In genomic region chr7:73941640-73942039, GRCm38 (mm10) we compare ENCODE assay signal across 9 mouse cellular contexts.
DNase-seq lines count a peak whose midpoint lies in the region; ATAC-seq lines count a peak whose summit lies in the region.
"Had no signal": no experiment of that assay in that cellular context is flagged by ENCODE, and none has a peak within 500 bp of the region (broad histone marks: within the 10 kb centered on the region; RNA-seq: fewer than 3 reads in every experiment).

No protein-coding gene starts in this region.

- peak; percentile 47; the same call in 1 of the 2 replicates for ATAC-seq in hindbrain, embryonic 12.5 days (ENCODE audit: low FRiP score)
- peak; percentile 80 for ATAC-seq in lung, embryonic 15.5 days (ENCODE audit: borderline replicate concordance, extremely low read depth, low FRiP score, low TSS enrichment)

- H3K4me2 ChIP-seq in hindbrain, embryonic 12.5 days (replicated peaks), result no peak overlapping the region
- no peak overlapping the region for H3K4me2 ChIP-seq in lung, embryonic 15.5 days
- H3K4me2 ChIP-seq: liver, embryonic 15.5 days had no signal

- H3K27ac ChIP-seq in hindbrain, embryonic 12.5 days, result peak overlapping the region; percentile 67
- H3K27ac ChIP-seq in lung, embryonic 15.5 days, result no peak overlapping the region
- H3K27ac ChIP-seq: liver, embryonic 15.5 days had no signal

- no peaks in the 10 kb centered on the region for H3K9me3 ChIP-seq in hindbrain, embryonic 12.5 days (replicated peaks)
- no peaks in the 10 kb centered on the region for H3K9me3 ChIP-seq in lung, embryonic 15.5 days
- H3K9me3 ChIP-seq: liver, embryonic 15.5 days had no signal

- H3K36me3 ChIP-seq in hindbrain, embryonic 12.5 days, result peaks cover 72% of the 10 kb centered on the region
- no peaks in the 10 kb centered on the region for H3K36me3 ChIP-seq in lung, embryonic 15.5 days
- H3K36me3 ChIP-seq: liver, embryonic 15.5 days had no signal

- no peaks in the 10 kb centered on the region for H3K27me3 ChIP-seq in hindbrain, embryonic 12.5 days
- H3K27me3 ChIP-seq in lung, embryonic 15.5 days, result no peaks in the 10 kb centered on the region
- H3K27me3 ChIP-seq: liver, embryonic 15.5 days had no signal

- peak; percentile 3 to 7 for DNase-seq in heart, postnatal 14 days
- DNase-seq in heart, adult 9 months (ENCODE audit: low spot score in 2 of 2), result no peak
- DNase-seq in adrenal gland, postnatal 25 days, result peak; percentile 34
- no peak for DNase-seq in frontal cortex, postnatal 10 days (ENCODE audit: low spot score in 2 of 2)
- DNase-seq in thymus, postnatal 4 days, result no peak
- no peak for DNase-seq in ovary, adult 18-20 months (ENCODE audit: low spot score)

- no peak overlapping the region for H3K9ac ChIP-seq in hindbrain, embryonic 12.5 days
- no peak overlapping the region for H3K9ac ChIP-seq in lung, embryonic 15.5 days
- H3K9ac ChIP-seq: liver, embryonic 15.5 days had no signal

- H3K4me3 ChIP-seq in hindbrain, embryonic 12.5 days, result no peak overlapping the region
- H3K4me3 ChIP-seq in lung, embryonic 15.5 days, result no peak overlapping the region
- H3K4me3 ChIP-seq: liver, embryonic 15.5 days had no signal

- intact Hi-C loops in heart, postnatal 14 days (cut with DNase I), result no loop called here

- peaks cover 30% of the 10 kb centered on the region for H3K4me1 ChIP-seq in hindbrain, embryonic 12.5 days
- peaks cover 22% of the 10 kb centered on the region for H3K4me1 ChIP-seq in lung, embryonic 15.5 days
- H3K4me1 ChIP-seq: liver, embryonic 15.5 days had no signal

- WGBS in hindbrain, embryonic 12.5 days, result 52% methylated on average over 4 of the region's 4 CpGs
- 17% methylated on average over 4 of the region's 4 CpGs for WGBS in lung, embryonic 15.5 days

Comparison
In these comparisons a context has a peak if more than half of its experiments do, and no peak if none do; other contexts are left out.
1. DNase-seq: peak in heart, postnatal 14 days (2 of 2) and adrenal gland, postnatal 25 days (single experiment); none in heart, adult 9 months (0 of 2), frontal cortex, postnatal 10 days (0 of 2), thymus, postnatal 4 days (single experiment) and ovary, adult 18-20 months (single experiment).